Mouse (Mus musculus) adrenal gland, postnatal 14 days (tissue): Measurements from ENCODE around the gene Drg1. TPM values are rescaled to one million over a fixed set of nuclear protein-coding genes. Genes with fewer than 3 reads are reported as not detected.

Experiments used
- DNase-seq: peaks from one replicate; pipeline ENCODE4 v3.0.0; 2021; ENCODE audit warnings: mixed read lengths
- total RNA-seq: library from RNA; stranded (reverse); gene quantifications from 2 replicates; pipeline ENCODE4 v1.2.3, GENCODE M21; 2021

Drg1 gene
- total RNA-seq, 1 experiment from 2014 or later, result 93.9 TPM

DNA sequence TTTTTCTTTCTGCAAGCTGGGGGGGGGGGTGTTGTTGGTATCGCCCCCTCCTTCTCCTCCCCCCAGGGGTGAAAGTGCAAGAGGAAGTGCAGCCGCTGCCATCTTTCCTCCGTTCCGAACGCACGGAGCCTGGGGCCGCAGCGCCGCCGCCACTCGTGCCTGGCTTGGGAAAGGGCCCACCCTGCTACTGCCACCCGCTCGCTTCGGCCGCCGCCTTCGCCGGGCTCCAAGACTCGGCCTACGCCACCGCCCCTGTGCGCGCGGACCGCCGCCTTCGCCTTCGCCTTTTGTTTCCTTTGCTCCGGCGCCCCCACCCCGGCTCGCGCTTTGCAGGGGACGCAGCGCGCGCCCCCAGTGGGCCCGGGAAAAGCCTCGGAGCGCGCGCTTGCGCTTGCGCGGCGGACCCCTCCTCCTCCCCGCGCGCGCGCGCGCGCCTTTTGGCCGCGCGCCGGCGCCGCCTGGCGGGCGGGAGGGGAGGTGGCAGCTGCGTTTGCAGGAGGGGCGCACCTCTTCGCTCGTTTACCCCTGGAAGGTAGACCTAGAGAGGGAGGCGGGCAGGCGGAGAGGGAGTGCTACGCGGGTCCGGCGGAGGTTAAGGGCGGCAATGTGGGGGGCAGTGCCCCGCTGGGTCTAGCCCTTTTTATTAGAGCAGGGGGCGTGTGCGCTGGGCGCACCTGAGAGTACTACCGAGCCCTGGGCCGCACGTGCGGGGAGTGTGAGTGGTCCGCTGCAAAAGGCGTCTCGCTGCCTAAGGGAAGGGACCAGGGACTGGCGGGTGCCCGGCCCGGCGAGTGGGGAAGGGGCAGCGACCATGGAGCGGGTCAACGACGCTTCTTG, 23.8 kb upstream of the Drg1 start:
- peak; percentile 90 for DNase-seq

DNA sequence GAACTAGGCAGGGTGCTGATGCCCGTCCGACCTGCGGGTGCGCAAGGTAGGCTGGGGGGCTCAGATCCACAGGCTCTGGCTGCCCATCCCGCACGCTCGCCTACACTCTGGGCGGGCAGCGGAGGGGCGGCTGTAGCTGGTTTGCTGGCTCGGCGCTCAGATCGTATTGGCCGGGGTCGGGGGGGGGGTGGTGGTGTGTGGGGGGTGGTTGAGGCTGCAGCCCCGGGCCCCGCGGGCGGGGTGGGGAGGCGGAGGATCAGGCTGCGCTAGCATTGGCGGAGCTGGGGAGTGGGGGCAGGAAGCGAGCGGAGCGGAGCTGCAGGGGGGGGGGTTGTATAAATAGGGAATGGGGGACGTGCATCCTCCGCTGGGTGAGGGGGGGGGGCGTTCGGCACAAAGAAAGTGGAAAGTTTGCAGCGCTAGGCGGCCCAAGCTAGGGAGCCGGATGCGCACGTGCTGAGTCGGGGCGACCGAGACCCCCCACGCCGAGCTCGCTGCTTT, 23.1 kb upstream of the Drg1 start:
- peak; percentile 92 for DNase-seq

DNA sequence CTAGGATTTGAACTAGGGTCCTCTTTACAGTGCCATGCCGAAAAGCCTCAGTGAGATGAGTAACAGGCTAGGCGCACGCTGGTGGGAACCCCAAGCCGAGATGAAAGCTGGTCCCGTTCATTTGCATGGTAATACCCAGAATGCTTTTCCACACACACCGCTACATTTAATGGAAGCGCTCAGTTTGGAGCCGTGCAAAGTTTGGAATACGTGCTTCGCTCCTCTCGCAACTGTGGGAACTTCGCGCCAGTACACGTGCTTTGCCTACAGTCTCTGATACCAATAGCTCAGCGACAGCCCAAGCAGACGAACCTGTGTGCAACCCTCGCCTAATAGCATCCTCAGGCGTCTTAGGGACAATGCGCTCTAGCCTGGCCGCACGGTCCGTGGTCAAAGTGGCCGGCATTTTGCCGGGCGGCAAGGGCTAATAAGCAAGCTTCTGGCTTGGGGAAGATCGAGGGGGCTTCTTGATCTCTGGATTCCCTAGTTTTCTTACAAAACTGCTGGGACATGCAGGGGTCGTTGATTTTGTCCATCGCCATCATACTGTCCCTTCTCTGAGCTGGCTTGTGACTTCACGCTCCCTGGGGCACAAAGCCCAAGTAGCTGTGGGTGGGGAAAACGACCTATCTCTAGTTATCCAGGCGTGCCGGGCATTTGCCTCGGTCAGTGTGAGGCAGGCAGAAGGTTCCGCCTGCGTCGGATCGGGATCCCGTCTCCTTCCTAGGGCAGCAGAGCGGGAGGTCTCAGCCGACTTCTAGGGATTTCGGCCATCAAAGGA, 22.5 kb upstream of the Drg1 start, which contains the start of gene Patz1:
Patz1 (plus strand) TSS at position 354 of the 781 bp plus-strand sequence.
- peak; percentile 58 for DNase-seq

DNA sequence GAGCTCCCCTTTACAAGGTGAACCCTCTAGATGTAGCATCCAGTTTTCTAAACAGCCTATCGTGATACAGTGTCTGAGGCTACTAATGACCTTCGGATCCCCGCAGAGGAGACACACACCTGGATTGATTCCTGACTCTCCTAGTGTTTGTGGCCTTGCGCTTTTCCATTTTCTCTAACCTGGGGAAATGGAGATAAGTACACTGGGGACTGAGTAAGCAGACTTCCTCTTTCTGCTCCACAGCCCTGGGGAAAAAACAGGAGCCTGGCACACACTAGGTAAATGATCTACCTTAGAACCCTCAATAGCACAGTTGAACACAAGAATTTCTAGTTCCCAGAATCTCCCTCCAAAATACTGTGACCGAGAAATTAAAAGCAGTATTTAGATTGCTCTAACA, 21.7 kb upstream of the Drg1 start:
- no peak for DNase-seq

DNA sequence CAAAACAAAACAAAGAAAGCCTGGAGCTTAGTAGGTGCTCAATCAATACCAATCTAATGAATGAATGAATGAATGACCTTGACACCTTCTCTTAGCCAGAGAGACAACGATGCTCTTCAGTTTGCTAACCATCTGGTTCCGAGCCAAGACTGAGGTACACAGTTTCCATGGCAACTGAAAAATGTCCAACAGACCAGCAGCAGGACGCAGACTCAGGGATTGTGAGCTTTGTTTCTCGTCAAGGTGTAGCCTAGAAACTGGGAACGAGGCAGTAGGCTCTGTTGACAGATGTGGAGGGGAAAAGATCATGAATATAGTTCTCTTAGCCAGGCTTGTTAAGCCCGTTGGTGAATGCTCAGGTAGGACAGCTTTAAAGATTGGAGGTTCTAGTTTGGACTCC, 20.9 kb upstream of the Drg1 start:
- DNase-seq, result no peak

DNA sequence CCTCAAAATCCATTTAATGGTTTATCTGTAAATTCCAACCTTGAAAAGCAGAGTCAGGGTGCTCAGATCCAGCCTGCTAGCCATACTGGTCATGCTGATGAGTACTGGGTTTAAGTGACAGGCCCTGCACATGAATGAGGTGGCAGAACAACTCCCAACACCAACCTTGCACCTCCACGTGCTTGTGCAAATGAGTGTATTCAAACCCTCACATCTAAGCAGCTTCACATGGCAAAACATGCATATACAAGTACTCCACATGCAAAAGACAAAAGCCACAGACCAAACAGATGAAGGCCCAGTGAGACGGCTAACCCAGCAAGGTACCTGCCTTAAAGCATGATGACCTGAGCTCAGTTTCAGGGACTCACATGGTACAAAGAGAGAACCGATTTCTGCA, 19.7 kb upstream of the Drg1 start:
- no peak for DNase-seq

DNA sequence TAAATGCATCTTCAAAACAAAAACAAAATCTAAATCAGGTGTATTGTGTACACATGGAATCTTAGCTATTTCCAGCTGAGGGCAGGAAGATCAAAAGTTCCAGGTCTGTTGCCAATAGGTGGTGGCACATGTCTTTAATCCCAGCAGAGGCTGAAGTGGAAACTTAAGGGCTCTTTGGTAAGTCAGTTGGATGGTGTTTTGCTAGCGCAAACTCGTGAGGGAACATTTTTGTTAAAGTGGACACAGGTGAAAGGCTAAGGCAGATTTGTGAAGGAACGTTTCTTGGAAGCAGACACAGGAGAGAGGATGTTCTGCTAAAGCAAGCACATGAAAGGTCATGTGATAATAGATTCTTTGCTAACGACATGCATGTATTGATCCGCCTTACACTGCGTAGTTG, 17.4 kb upstream of the Drg1 start:
- no peak for DNase-seq

DNA sequence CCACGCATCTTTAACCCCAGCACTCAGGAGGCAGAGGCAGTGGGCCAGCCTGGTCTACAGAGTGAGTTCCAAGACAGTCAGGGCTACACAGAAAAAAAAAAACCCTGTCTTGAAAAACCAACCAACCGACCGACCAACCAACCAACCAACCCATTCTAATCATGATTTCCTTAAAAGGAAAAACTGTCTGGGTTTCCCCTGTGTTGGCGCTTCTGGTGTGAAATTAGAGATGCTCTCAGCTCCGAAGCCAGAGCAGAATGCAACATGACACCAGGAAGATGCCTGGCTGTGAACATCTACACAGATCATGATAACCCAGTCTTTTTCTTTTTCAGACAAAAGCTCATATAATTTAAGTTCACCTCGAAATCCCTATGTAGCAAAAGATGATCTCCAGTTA, 16.7 kb upstream of the Drg1 start:
- no peak for DNase-seq

DNA sequence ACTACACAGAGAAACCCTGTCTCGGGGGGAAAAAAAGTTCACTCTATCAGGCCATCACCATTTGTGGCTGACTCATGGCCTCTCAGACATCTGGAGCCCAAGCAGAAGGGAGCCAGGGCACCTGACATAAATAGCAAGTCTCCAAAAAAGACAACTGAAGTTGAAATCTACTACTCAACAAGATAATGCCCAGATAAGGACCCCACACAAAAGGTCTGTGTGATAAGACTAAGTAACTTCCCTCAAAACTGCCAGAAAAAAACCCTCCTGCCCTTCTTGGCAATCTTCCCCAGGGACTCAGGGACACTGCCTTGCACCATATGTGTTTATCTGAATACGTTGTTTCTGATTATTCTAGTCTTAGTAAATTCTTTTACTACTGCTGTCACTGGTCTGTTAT, 13.5 kb upstream of the Drg1 start:
- DNase-seq, result no peak

DNA sequence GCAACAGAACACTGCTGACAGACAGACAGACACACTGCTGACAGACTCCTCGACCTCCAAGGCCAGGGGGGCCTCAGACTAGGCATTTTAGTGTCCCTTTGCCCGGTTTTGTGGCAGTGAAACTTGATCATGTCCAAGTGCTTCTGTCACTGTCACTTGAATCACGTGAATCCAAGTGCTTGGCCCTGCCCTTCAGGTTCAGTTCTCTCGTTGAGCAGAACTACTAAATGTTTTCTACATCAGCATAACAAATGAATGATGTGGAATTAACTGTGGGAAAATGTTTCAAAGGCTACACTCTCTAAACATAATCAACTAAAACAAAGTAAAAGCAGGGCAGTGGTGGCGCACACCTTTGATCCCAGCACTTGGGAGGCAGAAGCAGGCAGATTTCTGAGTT, 12.1 kb upstream of the Drg1 start:
- no peak for DNase-seq

DNA sequence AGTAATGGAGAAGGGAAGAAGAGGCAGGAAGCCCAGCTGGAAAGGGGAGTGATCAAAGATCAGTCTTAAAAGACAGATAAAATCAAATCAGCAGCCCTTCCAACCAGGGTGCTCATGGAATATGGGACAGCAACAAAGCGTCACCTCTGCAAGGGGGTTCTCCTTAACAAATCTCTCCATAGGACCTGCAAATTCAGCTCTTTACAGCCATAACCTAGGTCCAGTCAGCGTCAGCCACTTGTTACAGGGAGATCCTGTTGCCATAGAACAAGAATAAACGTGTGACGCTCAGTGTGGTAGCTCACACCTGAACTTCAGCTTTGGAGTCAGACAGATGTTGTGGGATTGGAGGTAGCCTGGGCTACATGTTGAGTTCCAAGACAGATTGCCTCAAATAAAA, 3.0 kb upstream of the Drg1 start:
- DNase-seq, result no peak

DNA sequence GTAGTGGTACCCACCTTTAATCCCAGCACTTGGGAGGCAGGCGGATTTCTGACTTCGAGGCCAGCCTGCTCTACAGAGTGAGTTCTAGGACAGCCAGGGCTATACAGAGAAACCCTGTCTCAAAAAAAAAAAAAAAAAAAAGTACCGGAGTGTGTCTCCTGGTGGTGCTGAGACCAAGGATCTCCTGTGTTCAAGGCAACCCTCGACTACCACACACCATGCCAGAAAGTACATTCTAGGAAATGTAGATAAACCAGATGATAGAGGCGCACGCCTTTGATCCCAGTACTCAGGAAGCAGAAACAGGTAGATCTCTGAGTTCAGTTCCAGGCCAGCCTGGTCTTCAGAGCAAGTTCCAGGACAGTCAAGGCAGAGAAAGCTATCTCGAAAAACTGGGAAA, 918 bp upstream of the Drg1 start:
- DNase-seq, result no peak

DNA sequence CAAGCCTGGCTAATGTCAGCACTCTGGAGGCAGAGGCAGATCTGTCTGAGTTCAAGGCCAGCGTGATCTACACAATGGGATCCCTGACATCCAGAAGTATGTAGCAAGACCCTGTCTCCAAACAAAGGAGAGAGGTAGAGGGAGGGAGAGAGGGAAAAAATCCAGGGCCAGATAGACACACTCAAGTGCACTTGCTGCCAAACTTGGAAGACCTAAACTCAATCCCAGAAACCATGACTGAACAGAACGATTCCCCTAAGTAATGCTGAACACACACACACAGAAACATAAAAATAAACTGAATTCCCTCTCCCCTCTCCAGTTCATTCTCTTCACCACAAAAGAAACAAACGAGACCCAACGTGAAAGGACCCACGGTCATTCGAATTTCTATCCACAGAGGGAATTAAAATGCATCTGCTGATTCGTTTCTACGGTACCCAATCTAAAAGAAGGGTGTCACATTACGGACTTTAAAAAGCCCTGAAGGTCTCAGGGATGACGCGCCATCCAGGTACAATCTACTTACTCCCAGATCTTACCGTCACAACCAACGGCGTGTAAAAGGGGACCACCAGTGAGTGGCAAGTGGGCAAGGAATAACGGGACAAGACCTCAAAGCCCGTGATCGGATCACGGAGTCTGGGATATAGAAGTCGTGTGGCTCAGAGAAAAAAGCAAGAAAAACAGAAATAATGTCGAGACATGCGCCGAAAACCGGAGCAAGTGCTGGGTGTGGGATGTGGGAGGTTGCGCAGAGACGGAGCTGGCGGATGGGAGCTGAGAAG, 730 bp downstream of the Drg1 start:
- peak; percentile 50 for DNase-seq

DNA sequence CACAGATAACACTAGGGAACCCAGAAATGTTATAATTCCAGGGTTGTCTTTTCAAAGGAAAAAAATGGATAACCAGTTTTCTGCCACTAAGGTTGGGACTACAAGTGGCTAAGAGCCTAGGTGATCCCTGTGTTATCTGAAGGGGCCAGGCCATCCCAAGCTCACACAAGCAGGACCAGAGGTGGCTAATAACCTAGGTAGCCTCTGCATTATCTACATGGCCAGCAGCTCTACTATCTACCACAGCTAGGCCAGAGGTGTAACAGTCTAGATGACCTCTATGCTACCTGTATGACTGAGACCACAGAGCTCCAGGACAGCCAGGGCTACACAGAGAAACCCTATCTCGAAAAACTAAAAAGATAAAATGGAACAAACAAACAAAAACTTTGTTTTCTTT, 6.7 kb downstream of the Drg1 start:
- no peak for DNase-seq

DNA sequence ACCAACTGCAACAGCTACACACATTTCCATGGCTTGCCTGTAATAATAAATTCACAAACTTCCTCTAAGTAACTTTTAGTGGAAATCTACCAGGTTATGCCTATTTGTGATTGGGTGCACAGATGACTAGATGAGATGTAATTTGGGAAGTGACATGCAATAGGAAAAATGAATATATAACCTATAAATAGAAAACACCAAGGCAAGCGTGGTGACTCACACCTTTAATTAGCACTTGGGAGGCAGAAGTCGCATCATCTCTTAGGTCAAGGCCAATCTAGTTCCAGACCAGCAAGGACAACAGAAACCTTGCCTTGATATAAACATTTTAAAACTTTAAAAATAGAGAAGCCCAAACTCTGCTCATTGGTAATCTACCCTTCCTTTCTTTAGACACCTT, 18.8 kb downstream of the Drg1 start:
- DNase-seq, result no peak

DNA sequence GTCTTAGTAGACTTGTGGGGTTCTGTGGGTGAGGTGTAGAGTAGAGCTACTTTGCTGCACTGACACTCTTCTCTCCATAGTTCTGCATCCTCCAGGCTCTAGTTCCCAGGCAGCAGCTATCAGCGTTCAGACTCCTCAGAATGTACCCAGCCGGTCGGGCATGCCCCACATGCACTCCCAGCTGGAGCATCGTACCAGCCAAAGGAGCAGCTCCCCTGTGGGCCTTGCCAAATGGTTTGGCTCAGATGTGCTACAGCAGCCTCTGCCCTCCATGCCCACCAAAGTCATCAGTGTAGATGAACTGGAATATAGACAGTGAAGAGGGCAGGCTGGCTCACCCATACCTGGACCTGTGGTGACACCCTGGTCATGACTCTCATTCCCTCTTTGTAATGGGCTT, 22.4 kb downstream of the Drg1 start:
- no peak for DNase-seq

DNA sequence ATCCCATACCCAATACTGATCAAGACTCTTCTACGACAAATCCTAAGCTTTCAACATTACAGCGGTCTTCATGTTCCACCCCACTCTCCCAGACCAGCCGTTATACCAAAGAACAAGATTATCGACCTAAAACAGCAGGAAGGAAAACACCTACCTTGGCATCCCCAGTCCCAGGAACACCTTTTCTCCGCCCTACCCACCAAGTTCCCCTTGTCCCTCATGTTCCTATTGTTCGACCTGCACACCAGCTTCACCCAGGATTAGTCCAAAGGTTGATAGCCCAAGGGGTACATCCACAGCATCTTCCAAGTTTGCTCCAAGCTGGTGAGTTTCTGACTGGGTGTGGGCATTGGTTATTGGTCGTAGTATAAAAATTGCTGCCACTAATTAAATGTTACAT, 23.8 kb downstream of the Drg1 start:
- no peak for DNase-seq

DNA sequence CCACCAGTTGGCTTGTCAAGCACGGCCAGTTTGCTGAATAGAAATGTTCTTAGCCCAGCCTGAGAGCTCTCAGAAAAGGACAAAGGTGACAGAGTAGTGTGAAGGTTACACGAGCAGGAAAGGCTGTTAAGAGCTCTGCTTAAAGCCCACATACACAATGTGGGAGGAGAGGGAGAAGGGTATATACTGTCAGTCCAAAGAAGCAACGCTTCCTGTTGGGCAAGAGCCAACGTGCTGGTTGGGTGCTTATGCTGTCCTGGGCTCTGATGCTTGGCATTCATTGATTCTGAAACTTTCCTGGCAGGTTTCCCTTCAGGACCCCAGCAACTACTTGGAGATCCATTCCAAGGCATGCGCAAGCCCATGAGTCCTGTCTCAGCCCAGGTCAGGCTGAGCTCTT, 30.9 kb downstream of the Drg1 start:
- DNase-seq, result no peak

DNA sequence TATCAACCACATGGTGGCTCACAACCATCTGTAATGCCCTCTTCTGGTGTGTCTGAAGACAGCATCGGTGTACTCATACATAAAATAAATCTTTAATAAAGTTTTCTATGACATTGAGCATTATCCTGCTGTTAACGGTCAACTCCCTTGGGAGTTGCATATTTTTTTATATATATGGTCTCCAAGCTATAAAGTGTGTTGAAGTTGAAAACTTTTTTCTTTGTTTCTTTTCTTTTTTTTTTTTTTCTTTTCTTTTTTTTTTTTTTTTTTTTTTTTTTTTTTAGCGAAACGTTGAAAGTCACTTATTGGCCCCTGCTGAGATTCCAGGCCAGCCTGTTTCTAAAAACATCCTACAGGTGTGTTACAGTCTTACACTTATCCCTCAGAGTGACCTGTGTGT, 32.5 kb downstream of the Drg1 start:
- no peak for DNase-seq

DNA sequence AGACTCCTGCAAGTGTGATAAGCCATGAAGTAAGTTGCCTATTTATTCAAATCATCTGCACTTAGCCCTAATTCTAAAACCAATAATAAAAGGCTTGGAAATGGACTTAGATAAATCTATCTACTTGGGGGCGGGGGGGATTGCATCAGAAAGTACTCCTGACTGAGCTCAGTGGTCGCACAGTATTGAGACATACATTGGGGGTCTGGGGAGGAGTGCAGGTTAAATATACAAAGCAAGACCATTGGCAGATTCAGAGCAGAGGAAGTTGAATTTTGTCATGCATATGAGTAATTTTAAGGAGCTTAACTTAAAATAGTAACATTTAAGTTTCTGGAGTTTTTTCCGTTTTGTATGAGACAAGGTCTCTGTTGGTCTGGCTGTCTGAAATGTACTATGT, 34.0 kb downstream of the Drg1 start:
- DNase-seq, result no peak

DNA sequence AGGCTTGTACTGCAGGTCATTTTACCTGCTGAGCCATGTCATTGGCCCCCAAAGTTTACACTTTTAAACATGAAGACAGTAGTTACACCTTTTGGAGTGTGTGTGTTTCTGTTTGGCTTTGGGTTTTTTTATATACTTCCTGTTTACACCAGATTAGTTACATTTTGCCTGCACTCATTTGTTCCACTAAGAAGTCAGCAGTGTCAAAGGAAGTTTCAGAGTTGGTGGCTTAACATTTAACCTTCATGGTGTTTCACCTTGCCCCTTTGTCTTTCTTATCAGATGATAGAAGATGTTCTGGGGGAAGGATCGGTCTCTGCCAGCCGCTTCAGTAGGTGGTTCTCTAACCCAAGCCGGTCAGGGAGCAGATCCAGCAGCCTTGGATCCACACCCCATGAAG, 39.1 kb downstream of the Drg1 start:
- no peak for DNase-seq

DNA sequence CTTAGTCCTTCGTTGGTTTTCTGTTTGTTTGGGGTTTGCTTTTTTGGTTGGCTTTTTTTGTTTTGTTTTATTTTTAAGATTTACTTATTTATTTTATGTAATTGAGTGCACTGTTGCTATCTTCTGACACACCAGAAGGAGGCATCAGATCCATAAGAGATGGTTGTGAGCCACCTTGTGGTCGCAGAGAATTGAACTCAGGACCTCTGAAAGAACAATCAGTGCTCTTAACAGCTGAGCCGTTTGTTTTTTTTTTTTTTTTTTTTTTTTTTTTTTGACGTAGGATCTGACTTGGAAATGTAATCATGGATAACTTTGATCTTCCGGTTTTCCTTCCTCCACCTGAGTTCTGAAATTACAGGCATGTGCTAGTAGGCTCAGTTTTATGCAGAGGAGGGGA, 43.1 kb downstream of the Drg1 start:
- no peak for DNase-seq

DNA sequence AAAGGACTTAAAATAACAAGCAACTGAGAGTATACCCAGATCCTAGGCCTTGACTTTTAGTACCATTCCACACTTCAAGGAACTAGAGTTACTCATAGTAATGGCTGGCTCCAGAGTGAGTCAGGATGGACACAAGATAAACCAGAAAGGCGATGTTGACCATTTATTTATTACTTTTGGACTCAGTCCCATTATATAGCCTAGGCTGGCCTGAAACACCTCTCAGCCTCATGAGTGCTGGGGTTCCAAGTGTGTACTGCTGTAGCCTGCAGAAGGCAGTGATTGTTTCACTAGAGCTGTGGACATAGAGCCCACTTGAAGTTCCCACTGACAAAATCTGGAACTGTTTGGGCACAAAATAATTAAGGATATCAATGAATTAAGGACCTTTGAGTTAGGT, 53.7 kb downstream of the Drg1 start:
- DNase-seq, result peak; percentile 14
